Mouse (Mus musculus) cerebellum, adult 2 months (tissue): ENCODE measurements around the gene Pgrmc2. TPM values are rescaled to one million over a fixed set of nuclear protein-coding genes. Genes with fewer than 3 reads are reported as not detected.

ENCODE experiments used
- DNase-seq, 2 experiments: peaks; one replicate each; pipeline ENCODE4 v3.0.0; 2021
- H3K27ac ChIP-seq: fragments of 200-500 bp; 2 replicates; pipeline ENCODE4 v1.5.1; 2012; ENCODE audit warnings: low read length, control low read depth, inconsistent platforms; ENCODE audit not compliant: insufficient read depth
- H3K27me3 ChIP-seq: fragments of 200-500 bp; 2 replicates; pipeline ENCODE4 v1.6.1; 2012; ENCODE audit warnings: inconsistent platforms, mild to moderate bottlenecking, low read length, moderate library complexity; ENCODE audit not compliant: control insufficient read depth, insufficient read depth
- H3K4me1 ChIP-seq: fragments of 200-500 bp; 2 replicates; pipeline ENCODE4 v1.6.1; 2011; ENCODE audit warnings: low read length; ENCODE audit not compliant: control insufficient read depth, insufficient read depth
- H3K4me3 ChIP-seq: fragments of 200-500 bp; replicated peaks from 2 replicates; pipeline ENCODE3; 2011; ENCODE audit warnings: mild to moderate bottlenecking, low read depth, low read length, control low read depth; ENCODE audit not compliant: insufficient read depth
- CTCF ChIP-seq: fragments of 200-500 bp; IDR thresholded peaks from 2 replicates; pipeline ENCODE4 v1.5.1; 2011; ENCODE audit warnings: low read depth, mild to moderate bottlenecking, control low read depth, low read length, moderate library complexity, borderline replicate concordance; ENCODE audit not compliant: insufficient read depth
- POLR2A ChIP-seq: fragments of 200-500 bp; IDR thresholded peaks from 2 replicates; pipeline ENCODE4 v1.6.1; 2011; ENCODE audit warnings: low read length, control low read depth, borderline replicate concordance; ENCODE audit not compliant: insufficient read depth
- WGBS: fragments of 180-500 bp; shearing (Covaris S2); methylation state at CpG from one replicate; pipeline ENCODE4 v1.1.7; 2018; 5-methylcytosine and 5-hydroxymethylcytosine counted together
- polyA plus RNA-seq: library from polyadenylated mRNA; depleted of rRNA; stranded (reverse); fragments of >200 nt; gene quantifications from 2 replicates; pipeline ENCODE4 v1.2.3, GENCODE M21; 2012; rRNA removed

Pgrmc2 gene
- polyA plus RNA-seq, 1 experiment = 46.7 TPM

DNA sequence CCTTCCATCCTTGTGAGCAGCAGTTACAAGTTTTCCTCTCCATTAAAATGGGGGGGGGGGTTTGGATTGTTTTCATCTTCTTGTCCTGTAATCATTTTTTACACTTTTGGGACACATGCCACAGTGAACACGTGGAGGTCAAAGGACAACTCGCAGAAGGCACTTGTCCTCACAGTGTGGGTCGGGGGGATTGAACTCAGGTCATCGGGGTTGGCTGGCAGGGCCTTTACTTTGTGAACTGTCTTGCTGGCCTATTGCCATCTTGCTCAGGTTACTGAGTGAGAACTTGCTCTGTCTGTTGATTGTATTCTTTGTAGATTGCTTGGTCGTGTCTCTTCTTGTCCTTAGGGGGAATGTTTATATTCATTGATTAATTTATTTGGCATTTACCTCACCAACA, 41.6 kb downstream of the Pgrmc2 start:
- TF ChIP-seq POLR2A (no peak), CTCF (no peak)
- Histone ChIP-seq H3K27me3 (no peaks in the 10 kb centered on the region), H3K4me3 (no peak overlapping the region), H3K27ac (no peak overlapping the region), H3K4me1 (no peaks in the 10 kb centered on the region)
- 64% methylated on average over 5 of the region's 5 CpGs for WGBS
- no peak for DNase-seq

- H3K4me3 ChIP-seq = no peak overlapping the region
- no peak overlapping the region for H3K27ac ChIP-seq
- TF ChIP-seq CTCF (no peak), POLR2A (no peak)
- no peak for DNase-seq
- 64% methylated on average over 5 of the region's 5 CpGs for WGBS
- no peaks in the 10 kb centered on the region for H3K4me1 ChIP-seq
- no peaks in the 10 kb centered on the region for H3K27me3 ChIP-seq
These were observed 44.4 kb downstream of the Pgrmc2 start for GRCm38 (mm10) chr3:41038297-41038916.

DNA sequence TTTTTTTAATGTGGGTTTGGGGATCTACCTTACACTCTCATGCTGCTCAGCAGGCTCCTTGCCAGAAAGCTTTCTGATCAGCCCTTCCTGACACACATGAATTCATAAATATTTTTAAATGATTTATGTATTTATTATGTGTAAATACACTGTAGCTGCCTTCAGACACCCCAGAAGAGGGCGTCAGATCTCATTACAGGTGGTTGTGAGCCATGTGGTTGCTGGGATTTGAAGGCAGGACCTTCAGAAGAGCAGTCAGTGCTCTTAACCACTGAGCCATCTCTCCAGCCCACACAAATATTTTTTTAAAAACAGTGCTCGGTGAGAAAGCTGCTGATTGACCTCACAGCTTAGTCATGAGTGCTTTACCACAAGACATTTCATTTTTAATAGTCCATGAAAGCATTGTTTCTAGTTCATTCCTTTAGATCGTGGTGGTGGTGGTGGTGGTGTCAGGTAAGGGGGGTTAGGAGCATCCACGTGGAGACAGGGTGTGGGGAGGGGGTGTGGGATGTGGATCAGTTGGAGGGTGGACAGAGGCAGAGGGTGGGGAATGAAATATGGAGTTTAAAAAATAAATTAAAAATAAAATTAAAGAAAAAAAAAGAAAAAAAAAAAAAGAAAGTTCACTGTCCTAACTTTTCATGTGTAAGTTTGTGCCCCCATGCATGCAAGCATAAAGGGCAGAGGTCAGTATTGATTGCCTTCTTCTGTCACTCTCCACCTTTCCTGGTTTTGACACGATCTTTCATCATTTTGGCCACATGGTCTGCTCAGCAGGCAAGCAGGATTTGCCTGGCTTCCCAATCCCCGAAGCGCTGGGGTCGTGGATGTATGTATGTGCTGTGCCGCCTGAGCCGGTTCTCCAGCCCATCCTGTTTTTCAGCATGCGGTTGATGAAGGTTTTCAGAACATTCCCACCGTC, 51.3 kb downstream of the Pgrmc2 start:
- Histone ChIP-seq H3K27me3 (no peaks in the 10 kb centered on the region), H3K27ac (no peak overlapping the region), H3K4me1 (no peaks in the 10 kb centered on the region), H3K4me3 (no peak overlapping the region)
- TF ChIP-seq POLR2A (no peak), CTCF (no peak)
- 79% methylated on average over 12 of the region's 12 CpGs for WGBS
- no peak for DNase-seq

GRCm38 (mm10) chr3:41030705-41031104, 52.1 kb downstream of the Pgrmc2 start:
- TF ChIP-seq POLR2A (no peak), CTCF (no peak)
- Histone ChIP-seq H3K27ac (no peak overlapping the region), H3K4me1 (no peaks in the 10 kb centered on the region), H3K27me3 (no peaks in the 10 kb centered on the region), H3K4me3 (no peak overlapping the region)
- no peak for DNase-seq
- 93% methylated on average over 1 of the region's 1 CpGs for WGBS

DNA sequence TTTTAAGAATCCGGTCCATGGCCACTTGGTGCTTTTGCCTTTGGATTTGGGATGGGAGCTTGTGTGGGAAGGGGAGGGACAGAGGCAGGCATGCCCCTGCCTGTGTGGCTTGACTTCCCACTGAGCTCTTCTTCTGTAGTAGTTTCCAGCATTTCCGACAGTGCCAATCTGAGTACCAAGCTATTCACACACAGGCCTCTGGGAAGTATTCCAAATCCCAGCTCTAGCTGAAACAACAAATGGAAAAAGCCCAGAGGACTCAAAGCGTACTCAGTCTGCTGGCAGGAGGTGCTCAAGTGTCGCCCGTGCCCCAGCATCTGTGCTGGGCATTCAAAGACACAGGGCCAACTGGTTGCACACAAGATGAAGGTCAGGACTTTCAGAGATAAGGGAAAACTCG, 60.9 kb downstream of the Pgrmc2 start:
- no peaks in the 10 kb centered on the region for H3K27me3 ChIP-seq
- H3K4me3 ChIP-seq = no peak overlapping the region
- no peak overlapping the region for H3K27ac ChIP-seq
- DNase-seq = peak; percentile 40 to 81
- TF ChIP-seq CTCF = no peak
- TF ChIP-seq POLR2A = no peak
- H3K4me1 ChIP-seq = peaks cover 4% of the 10 kb centered on the region; the same call in 1 of the 2 replicates
- WGBS = 4% methylated on average over 6 of the region's 6 CpGs

DNA sequence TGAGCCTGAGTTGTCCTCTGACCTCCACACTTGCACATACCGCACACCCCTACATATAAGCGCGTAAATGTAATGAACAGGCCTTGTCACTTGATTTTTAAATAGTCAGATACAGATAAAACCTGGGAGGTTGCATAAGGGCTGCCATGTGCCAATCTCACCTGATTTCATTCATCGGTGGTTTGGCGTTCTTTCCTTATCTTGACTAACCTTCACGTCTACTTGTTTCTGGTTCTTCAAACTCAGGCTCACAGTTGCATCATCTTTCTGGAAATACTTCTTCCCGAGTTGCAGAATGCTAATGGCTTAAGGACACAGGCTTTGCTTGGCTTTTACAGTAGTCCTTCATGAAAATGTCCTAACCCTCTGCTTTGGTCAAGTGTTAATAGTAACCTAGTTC, 62.2 kb downstream of the Pgrmc2 start:
- H3K4me1 ChIP-seq = peaks cover 4% of the 10 kb centered on the region; the same call in 1 of the 2 replicates
- DNase-seq = no peak
- no peak for TF ChIP-seq CTCF
- no peak for TF ChIP-seq POLR2A
- no peaks in the 10 kb centered on the region for H3K27me3 ChIP-seq
- H3K4me3 ChIP-seq = no peak overlapping the region
- 94% methylated on average over 7 of the region's 7 CpGs for WGBS
- no peak overlapping the region for H3K27ac ChIP-seq

GRCm38 (mm10) chr3:41018022-41018608, 64.7 kb downstream of the Pgrmc2 start:
- Histone ChIP-seq H3K27ac (no peak overlapping the region), H3K4me1 (peaks cover 4% of the 10 kb centered on the region; the same call in 1 of the 2 replicates), H3K4me3 (no peak overlapping the region), H3K27me3 (no peaks in the 10 kb centered on the region)
- DNase-seq = no peak
- WGBS = 91% methylated on average over 3 of the region's 3 CpGs
- TF ChIP-seq CTCF = no peak
- TF ChIP-seq POLR2A = no peak

Other genes with a start within 250 kb of the Pgrmc2 start
- 8.8 and 9.1 TPM in 2 replicates for gene Mfsd8, start 236.2 kb downstream of the Pgrmc2 start, polyA plus RNA-seq
- gene Abhd18, start 236.1 kb downstream of the Pgrmc2 start, polyA plus RNA-seq = 18.3 and 18.8 TPM in 2 replicates
- 0.23 and 0.33 TPM in 2 replicates for gene 1700034I23Rik, start 180.5 kb downstream of the Pgrmc2 start, polyA plus RNA-seq
- 20.4 and 21.9 TPM in 2 replicates for gene Larp1b, start 133.2 kb downstream of the Pgrmc2 start, polyA plus RNA-seq